Mouse (Mus musculus): ENCODE results near the gene Epb41l4b. TPM values are rescaled to one million over a fixed set of nuclear protein-coding genes. Genes with fewer than 3 reads are reported as not detected.

Epb41l4b gene
- polyA plus RNA-seq, 1 experiment from 2014 or later, result 10.3 TPM

DNA sequence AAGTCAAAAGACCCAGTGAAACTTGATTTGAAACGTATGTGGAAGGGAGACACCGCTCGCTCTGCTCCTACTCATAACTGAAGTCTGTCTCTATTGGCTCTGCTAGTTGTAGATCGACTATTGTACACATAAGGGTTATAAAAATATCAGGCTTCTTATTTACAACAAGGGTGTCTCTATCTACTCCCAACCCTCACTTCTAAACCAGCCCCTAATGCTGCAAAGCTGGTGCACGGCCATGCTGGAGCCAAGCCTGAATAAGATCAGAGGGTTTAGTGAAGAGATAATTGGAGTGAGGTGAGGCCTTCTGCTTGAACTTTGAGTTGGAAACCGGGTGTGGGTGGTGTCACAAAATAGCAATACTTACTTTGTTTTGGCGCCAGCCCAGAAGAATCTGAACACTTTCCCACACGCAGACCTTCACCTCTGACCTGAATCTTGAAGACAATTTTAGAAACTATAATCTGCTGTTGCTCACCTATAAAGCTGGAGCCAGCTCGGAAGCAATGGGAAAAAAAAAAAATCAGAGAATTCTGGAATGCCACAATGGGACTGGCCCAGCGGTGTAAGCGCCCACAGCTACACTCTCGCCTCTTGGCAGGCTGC lies 181.8 kb downstream of the Epb41l4b start:
- TF ChIP-seq EP300 (IDR thresholded peaks at IDR 0.05), result no peak
- no peak for TF ChIP-seq CTCF (IDR thresholded peaks at IDR 0.05)
- Histone ChIP-seq H3K4me2 (replicated peaks; ENCODE audit: low read depth, low read length) (no peak overlapping the region), H3K27me3 (replicated peaks; ENCODE audit: insufficient read depth, low read length) (no peaks in the 10 kb centered on the region), H3K9me3 (ENCODE audit: low read length) (no peaks in the 10 kb centered on the region), H3K36me3 (ENCODE audit: insufficient read depth, low read length) (no peaks in the 10 kb centered on the region), H3K4me3 (ENCODE audit: low read depth, low read length) (no peak overlapping the region), H3K4me1 (ENCODE audit: insufficient read depth, low read depth, low read length) (no peaks in the 10 kb centered on the region), H3K9ac (replicated peaks; ENCODE audit: low read depth) (no peak overlapping the region), H3K27ac (ENCODE audit: low read length) (no peak overlapping the region)
- no peak for DNase-seq (ENCODE audit: low spot score)
- ATAC-seq, result no peak
- 61% methylated on average over 12 of the region's 12 CpGs for WGBS

DNA sequence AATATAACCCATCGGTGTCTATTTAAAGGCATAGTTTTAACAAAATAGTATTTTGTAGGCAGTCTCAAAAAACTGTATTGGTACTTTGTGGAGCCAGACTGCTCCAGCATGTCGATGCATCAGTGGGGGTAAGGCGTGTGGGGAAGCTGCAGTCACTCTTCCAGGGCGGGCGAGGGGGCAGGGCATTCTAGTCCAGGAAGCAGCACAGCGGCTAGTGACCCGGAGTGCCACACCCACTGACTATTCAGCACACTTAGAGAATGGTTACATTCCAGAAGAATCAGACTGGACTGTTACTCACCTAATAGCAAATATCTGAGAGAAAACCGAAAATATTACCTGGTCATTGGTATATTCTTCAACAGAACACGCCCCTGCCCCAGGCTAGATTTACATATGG lies 185.7 kb downstream of the Epb41l4b start:
- no peak for TF ChIP-seq CTCF (IDR thresholded peaks at IDR 0.05)
- WGBS, result 35% methylated on average over 9 of the region's 9 CpGs
- Histone ChIP-seq H3K4me2 (replicated peaks; ENCODE audit: low read depth, low read length) (no peak overlapping the region), H3K27ac (ENCODE audit: low read length) (no peak overlapping the region), H3K9ac (replicated peaks; ENCODE audit: low read depth) (no peak overlapping the region), H3K4me3 (ENCODE audit: low read depth, low read length) (no peak overlapping the region), H3K27me3 (replicated peaks; ENCODE audit: insufficient read depth, low read length) (no peaks in the 10 kb centered on the region), H3K4me1 (ENCODE audit: insufficient read depth, low read depth, low read length) (no peaks in the 10 kb centered on the region), H3K36me3 (ENCODE audit: insufficient read depth, low read length) (no peaks in the 10 kb centered on the region), H3K9me3 (ENCODE audit: low read length) (no peaks in the 10 kb centered on the region)
- DNase-seq (ENCODE audit: low spot score), result peak; percentile 57
- ATAC-seq, result peak; percentile 57

DNA sequence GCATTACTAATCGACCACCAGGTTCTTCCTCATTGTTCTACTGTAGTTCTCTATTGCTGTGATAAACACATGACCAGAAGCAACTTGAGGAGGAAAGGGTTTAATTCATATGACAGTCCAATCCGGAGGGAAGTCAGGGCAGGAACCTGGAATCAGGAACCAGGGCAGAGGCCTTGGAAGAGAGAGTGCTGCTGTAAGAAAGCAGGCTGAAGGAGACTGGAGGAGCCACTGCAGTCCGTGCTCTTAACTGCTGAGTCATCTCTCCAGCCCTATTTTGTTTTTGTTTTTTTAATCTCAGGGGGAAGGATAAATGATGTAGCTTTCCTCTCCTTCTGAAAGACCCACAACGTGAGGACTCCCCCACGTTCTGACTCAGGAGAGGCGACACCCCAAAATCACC lies 190.0 kb downstream of the Epb41l4b start:
- Histone ChIP-seq H3K4me2 (replicated peaks; ENCODE audit: low read depth, low read length) (no peak overlapping the region), H3K27me3 (replicated peaks; ENCODE audit: insufficient read depth, low read length) (no peaks in the 10 kb centered on the region), H3K36me3 (ENCODE audit: insufficient read depth, low read length) (no peaks in the 10 kb centered on the region), H3K27ac (ENCODE audit: low read length) (no peak overlapping the region), H3K4me1 (ENCODE audit: insufficient read depth, low read depth, low read length) (no peaks in the 10 kb centered on the region), H3K9me3 (ENCODE audit: low read length) (no peaks in the 10 kb centered on the region), H3K9ac (replicated peaks; ENCODE audit: low read depth) (no peak overlapping the region), H3K4me3 (ENCODE audit: low read depth, low read length) (no peak overlapping the region)
- no peak for TF ChIP-seq CTCF (IDR thresholded peaks at IDR 0.05)
- no peak for TF ChIP-seq EP300 (IDR thresholded peaks at IDR 0.05)
- 50% methylated on average over 6 of the region's 6 CpGs for WGBS
- no peak for ATAC-seq
- no peak for DNase-seq (ENCODE audit: low spot score)

DNA sequence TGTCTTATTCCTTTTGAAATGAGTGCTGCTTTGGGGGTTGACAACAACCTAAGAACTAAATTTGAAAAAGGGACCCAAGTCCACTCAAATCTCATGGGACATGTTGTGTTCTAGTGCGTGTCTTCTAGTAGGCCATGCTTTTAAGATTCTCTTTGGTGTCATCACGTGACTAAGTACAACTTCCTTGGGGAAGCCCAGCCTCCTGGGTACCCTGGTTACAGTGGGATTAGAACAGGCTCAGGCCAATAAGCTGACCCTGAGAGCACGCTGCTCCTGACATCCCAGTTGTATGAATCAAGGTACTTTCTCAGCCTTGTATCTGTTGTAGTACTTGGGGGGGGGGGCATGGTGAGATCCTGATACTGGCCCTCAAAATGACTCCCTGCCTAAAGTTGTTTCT lies 191.5 kb downstream of the Epb41l4b start:
- Histone ChIP-seq H3K27me3 (replicated peaks; ENCODE audit: insufficient read depth, low read length) (no peaks in the 10 kb centered on the region), H3K36me3 (ENCODE audit: insufficient read depth, low read length) (no peaks in the 10 kb centered on the region), H3K4me3 (ENCODE audit: low read depth, low read length) (no peak overlapping the region), H3K27ac (ENCODE audit: low read length) (no peak overlapping the region), H3K9me3 (ENCODE audit: low read length) (no peaks in the 10 kb centered on the region), H3K9ac (replicated peaks; ENCODE audit: low read depth) (no peak overlapping the region), H3K4me2 (replicated peaks; ENCODE audit: low read depth, low read length) (no peak overlapping the region), H3K4me1 (ENCODE audit: insufficient read depth, low read depth, low read length) (no peaks in the 10 kb centered on the region)
- WGBS, result 86% methylated on average over 3 of the region's 3 CpGs
- no peak for DNase-seq (ENCODE audit: low spot score)
- TF ChIP-seq EP300 (IDR thresholded peaks at IDR 0.05), result no peak
- TF ChIP-seq CTCF (IDR thresholded peaks at IDR 0.05), result no peak
- no peak for ATAC-seq

DNA sequence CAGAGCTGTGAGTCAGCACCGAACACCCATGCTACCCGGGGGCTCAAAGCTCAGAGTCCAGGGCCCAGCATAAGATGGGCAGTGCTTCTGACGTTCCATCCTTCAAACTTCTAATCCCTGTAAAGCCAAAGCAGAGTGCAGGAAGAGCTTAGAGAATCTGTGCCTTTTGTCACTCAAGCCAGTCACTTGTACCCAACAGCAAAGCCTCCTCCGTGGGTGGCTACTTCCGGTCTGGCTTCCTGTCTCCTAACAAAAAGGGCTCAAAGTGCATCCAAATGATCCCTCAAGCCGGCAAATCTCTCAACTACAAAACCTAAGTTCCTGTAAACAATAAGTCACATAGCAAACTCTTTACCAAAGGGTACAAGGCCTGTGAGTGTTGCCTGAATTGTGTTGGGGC lies 193.7 kb downstream of the Epb41l4b start:
- no peak for TF ChIP-seq EP300 (IDR thresholded peaks at IDR 0.05)
- no peak for TF ChIP-seq CTCF (IDR thresholded peaks at IDR 0.05)
- WGBS, result 60% methylated on average over 6 of the region's 6 CpGs
- DNase-seq (ENCODE audit: low spot score) (no peak), ATAC-seq (no peak)
- H3K9me3 ChIP-seq (ENCODE audit: low read length), result no peaks in the 10 kb centered on the region
- H3K4me1 ChIP-seq (ENCODE audit: insufficient read depth, low read depth, low read length), result peaks cover 8% of the 10 kb centered on the region; the same call in 1 of the 2 replicates
- H3K27me3 ChIP-seq (replicated peaks; ENCODE audit: insufficient read depth, low read length), result no peaks in the 10 kb centered on the region
- H3K4me3 ChIP-seq (ENCODE audit: low read depth, low read length), result no peak overlapping the region
- no peak overlapping the region for H3K27ac ChIP-seq (ENCODE audit: low read length)
- H3K9ac ChIP-seq (replicated peaks; ENCODE audit: low read depth), result no peak overlapping the region
- H3K4me2 ChIP-seq (replicated peaks; ENCODE audit: low read depth, low read length), result no peak overlapping the region
- no peaks in the 10 kb centered on the region for H3K36me3 ChIP-seq (ENCODE audit: insufficient read depth, low read length)

DNA sequence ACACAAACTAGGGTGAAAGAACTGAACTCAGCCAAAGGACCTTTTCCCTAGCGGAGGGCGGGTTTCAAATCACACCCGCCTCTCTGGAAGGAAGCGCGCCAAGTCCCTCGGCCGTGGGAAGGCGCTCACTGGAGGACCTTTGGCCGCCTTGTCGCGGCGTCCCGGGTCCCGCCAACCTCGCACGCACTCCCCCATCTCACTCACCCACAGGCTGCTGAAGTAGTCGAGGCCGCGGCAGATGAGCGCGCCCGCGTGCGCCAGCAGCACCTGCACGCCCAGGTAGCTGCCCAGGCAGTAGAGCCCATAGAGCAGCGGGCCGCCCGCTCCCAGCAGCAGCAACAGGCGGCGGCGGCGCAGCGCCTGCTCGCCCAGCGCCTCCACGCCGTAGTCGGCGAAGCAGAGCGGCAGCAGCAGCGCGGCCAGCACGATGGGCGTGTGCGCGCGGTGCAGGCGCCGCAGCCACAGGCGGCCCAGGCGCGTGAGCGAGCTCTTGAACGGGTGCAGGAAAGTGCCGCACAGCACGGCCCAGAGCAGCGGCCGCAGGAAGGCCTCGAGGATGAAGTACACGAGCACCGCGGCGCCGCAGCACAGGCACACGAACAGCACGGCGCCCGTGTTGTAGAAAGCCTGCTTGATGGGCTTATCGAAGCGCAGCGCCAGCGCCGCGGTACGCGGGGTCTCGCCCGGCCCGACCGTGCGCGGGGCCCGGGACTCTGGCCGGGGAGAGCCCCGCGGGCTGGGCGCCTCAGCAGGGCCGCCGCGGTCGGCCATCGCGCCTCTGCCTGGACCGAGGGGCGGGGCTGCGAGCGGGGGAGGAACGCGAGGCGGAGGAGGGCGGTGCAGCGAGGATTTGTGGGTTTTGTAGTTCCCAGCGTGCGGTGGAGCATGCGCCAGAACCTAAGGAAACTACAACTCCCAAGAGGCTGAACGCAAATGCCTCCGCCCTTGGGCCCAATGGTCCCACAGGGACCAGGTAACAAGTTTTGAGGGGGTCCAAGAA lies 196.3 kb downstream of the Epb41l4b start, which contains the start of gene Tmem245:
Tmem245 (minus strand) TSS at position 797 of the 1,000 bp plus-strand sequence.
- Histone ChIP-seq H3K9ac (replicated peaks; ENCODE audit: low read depth) (peak within 1 kb of the TSS; percentile 84), H3K4me2 (replicated peaks; ENCODE audit: low read depth, low read length) (peak within 1 kb of the TSS; percentile 95), H3K36me3 (ENCODE audit: insufficient read depth, low read length) (no peaks in the 10 kb centered on the region), H3K9me3 (ENCODE audit: low read length) (no peaks in the 10 kb centered on the region), H3K27ac (ENCODE audit: low read length) (peak within 1 kb of the TSS; percentile 92), H3K27me3 (replicated peaks; ENCODE audit: insufficient read depth, low read length) (no peaks in the 10 kb centered on the region), H3K4me3 (ENCODE audit: low read depth, low read length) (peak within 1 kb of the TSS; percentile 92), H3K4me1 (ENCODE audit: insufficient read depth, low read depth, low read length) (peaks cover 14% of the 10 kb centered on the region; the same call in 1 of the 2 replicates)
- TF ChIP-seq CTCF (IDR thresholded peaks at IDR 0.05) (0 out of 2 replicates have a peak, but pooled peaks have one; percentile 7), EP300 (IDR thresholded peaks at IDR 0.05) (no peak)
- DNase-seq (ENCODE audit: low spot score) (peak; percentile 99), ATAC-seq (peak; percentile 90)
- under 1% methylated on average over 101 of the region's 107 CpGs for WGBS

All from lung, postnatal 0 days (tissue).